Mouse (Mus musculus) kidney, postnatal 4 days (tissue): Measurements from ENCODE around the gene Trappc11.

Source experiments
- DNase-seq, 2 experiments: peaks; one replicate each; pipeline ENCODE4 v3.0.0; 2021; ENCODE audit warnings: mixed read lengths in 2 of 2

Gene Trappc11

GRCm38 (mm10) chr8:47533344-47534125 is at the start of gene Trappc11, which contains the start of gene Rwdd4a:
Trappc11 (minus strand) TSS chr8:47533470.
Rwdd4a (plus strand) TSS chr8:47533664.
- peak; percentile 96 to 97 for DNase-seq

GRCm38 (mm10) chr8:47581454-47581853 is 48.2 kb upstream of the Trappc11 start:
- no peak for DNase-seq

- no peak for DNase-seq
These were observed 40.2 kb upstream of the Trappc11 start for GRCm38 (mm10) chr8:47573482-47573881.

DNA sequence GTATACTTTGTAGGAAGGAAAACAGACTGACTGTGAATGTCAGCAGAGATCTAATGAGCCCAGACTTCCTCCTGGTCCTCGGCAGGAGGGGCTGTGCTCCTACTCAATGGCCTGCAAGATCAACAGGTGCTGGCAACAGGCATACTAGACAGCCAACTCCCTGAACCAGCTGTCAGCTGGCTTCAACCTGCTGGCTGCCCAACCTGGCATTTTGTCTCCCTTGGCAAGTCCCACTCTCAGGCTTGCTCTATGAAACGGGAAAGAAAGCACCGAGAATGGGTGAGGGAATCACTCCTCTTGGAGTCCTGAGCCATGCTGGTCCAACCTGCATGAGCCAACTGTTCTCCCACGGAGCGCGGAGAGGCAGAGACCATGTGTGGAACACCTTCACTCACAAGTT is 36.9 kb upstream of the Trappc11 start:
- DNase-seq, result no peak

DNA sequence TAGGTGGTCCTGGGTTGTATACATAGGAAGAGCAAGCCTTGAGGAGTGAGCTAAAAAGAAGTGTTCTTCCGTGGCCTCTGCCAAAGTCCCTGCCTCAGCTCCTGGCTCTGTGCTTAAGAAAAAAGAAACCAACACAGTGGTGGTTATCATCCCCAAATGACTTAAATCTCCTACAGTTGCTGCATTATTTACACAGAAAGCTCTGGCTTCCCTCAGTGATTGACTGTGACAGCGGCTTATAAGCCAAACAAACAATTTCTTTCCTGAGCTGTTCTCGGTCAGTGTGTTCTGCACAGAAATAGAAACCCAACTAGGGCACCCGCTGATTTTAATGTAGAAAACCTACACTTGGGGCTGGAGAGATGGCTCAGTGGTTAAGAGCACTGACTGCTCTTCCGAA is 34.8 kb upstream of the Trappc11 start:
- no peak for DNase-seq

DNA sequence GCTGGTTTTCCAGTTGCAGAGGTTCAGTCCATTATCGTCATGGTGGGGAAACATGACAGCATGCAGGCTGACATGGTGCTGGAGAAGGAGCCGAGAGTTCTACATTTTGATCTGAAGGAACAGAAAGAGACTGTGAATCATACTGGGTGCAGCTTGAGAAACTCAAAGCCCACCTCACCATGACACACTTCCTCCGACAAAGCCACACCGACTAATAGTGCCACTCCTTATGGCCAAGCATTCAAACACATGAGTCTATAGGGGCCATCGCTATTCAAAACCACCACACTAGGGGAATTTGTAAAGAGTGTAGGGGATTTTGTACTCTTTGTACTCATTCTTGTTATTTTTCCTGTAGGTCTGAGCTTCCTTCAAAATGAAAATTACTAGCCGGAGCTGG is 33.3 kb upstream of the Trappc11 start:
- no peak for DNase-seq

GRCm38 (mm10) chr8:47560801-47561200 is 27.5 kb upstream of the Trappc11 start:
- DNase-seq, result no peak

GRCm38 (mm10) chr8:47558274-47558673 is 25.0 kb upstream of the Trappc11 start:
- no peak for DNase-seq

DNA sequence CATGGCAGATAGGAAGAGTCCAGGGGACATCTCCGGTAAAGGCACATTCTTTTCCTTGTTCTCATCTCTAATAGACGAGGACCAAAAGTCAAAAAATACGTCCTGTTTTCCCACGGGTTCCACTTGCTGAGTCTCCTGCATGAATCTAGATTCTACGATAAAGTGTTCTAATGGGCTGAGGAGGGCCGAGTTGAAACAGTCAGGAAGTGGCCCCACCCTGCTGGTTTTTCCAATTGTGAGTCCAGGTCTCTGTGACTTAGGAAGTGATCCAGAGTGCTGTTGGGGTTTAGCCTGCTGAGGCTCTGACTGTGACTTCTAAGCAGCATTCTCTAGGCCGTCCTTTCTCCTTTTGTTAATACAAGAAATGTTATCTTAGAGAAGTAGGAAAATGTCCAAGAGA is 23.2 kb upstream of the Trappc11 start:
- DNase-seq, result no peak

- DNase-seq, result peak in 1 of 2 experiments; percentile 14
These were observed 20.3 kb upstream of the Trappc11 start for GRCm38 (mm10) chr8:47553613-47554012.

DNA sequence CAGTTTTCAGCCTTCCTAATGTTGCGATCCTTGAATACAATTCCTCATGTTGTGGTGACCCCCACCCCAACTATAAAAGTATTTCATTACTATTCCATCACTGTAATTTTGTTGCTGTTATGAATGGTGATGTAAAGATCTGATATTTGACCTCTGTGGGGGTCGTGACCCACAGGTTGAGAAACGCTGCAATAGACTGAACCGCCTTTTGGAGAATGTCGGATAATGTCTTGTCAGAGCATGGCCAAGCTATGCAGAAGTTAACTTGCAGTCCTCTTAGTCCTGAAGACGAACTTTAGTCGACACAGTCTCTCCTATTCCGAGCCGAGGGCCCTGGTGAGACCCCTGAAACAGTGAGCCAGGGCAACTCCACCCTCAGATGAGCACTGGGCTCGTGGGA is 13.8 kb upstream of the Trappc11 start:
- DNase-seq, result no peak

DNA sequence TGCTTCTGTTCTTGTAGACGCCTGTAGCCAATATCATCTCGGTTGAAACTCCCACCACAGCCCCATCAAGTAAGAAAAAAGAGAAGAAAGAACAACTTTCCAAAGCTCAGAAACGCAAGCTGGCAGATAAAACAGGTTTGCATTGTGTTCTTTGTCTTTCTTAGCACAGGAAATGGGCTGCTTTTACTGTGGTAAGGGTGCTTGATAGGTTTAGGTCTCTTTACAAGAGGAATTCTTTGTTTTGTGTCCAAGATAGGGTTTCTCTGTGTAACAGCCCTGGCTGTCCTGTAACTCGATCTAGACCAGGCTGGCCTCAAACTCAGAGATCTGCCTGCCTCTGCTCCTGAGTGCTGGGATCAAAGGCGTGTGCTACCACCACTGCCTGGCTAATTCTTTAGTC is 10.8 kb upstream of the Trappc11 start:
- DNase-seq, result no peak

- no peak for DNase-seq
These were observed 9.5 kb upstream of the Trappc11 start for GRCm38 (mm10) chr8:47542746-47543145.

GRCm38 (mm10) chr8:47538323-47538722 is 5.1 kb upstream of the Trappc11 start:
- peak; percentile 11 to 14 for DNase-seq

DNA sequence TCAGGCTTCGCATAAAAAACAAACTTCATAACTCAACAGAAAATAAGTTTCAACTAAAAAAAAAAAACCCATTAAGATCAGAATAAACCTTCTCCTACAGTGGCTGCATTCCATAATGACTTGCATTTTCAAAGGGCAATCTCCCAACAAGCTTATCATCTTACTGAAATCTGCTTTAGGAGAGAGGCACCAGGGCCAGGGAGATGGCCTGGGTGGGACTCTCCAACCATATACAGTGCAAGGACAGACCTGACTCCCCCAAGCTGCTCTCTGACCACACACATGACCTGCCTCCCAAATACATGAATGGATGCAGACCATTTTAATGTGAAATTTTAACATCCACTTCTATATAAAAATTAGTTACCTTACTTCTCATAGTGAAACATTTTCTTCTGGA is 5.2 kb downstream of the Trappc11 start:
- no peak for DNase-seq

DNA sequence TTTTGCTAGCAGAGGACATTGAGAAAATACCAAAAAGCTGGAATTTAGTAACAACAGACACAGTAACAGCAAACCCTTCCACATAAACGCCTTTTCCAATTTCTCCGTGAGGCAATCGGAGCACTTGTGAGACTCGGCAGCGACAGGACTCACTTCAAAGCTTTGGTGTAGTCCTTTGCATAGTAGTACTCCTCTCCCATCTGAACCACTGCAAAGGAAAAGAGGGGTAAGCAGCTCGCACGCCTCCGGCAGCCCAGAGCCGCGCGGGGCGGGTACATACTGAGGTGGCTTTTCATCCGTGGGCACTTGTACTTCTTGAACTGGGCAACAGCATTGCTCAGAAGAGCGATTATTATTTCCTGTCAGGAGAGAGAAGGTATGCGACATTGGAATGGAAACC is 19.7 kb downstream of the Trappc11 start:
- DNase-seq, result no peak

DNA sequence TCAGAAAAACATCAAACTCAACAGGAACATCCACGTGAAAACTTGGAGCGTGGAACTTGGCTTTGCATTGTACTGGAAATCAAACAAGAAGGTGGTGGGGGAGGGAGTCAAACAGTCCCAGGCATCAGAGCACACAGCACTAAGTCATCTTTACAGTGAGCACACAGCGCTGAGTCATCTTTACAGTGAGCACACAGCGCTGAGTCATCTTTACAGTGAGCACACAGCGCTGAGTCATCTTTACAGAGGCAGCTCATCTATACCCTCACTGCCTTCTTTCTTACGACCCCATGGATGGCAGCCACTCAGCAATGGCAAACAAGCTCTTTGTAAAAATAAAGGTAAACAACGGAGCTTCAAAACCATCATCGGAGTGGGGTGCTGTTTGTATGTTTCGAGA is 22.3 kb downstream of the Trappc11 start:
- no peak for DNase-seq

GRCm38 (mm10) chr8:47505431-47505830 is 27.8 kb downstream of the Trappc11 start:
- DNase-seq, result no peak

DNA sequence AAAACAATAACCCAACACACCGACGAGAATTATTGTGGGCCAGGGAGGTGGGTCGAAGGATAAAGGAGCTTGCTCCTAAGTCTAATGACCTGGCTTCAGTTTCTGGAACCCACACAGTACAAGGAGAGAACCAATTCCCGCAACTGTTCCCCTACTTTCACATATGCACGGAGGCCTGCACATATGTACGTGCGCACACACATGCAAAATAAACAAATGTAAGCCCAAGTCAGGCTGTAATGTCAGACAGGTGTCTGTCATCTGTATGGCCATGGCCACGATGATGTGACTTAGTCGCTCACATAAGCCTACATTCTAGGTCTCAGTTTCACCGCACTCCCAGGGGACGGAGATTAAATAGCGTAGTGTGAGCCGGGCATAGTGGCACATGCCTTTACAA is 30.7 kb downstream of the Trappc11 start:
- DNase-seq, result no peak

DNA sequence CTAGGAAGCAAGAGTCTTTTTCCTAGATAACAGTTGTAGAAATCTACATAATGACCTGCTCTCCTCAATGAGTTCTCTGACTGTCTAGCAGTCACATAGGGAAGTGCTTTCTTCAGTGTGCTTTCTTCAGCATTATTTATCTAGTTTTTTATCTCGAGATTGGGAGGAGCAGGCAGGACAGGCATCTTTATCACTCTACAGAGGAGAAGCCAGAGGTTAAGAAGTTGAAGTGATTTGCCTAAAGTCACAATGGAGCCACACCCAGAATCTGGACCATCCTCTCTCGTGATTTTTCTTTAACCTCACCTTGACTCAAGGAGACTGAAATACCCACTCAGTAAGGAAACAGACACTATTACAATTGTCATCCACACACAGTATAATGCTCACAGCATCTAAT is 31.3 kb downstream of the Trappc11 start:
- DNase-seq, result no peak

- no peak for DNase-seq
These were observed 37.8 kb downstream of the Trappc11 start for GRCm38 (mm10) chr8:47495428-47495827.

DNA sequence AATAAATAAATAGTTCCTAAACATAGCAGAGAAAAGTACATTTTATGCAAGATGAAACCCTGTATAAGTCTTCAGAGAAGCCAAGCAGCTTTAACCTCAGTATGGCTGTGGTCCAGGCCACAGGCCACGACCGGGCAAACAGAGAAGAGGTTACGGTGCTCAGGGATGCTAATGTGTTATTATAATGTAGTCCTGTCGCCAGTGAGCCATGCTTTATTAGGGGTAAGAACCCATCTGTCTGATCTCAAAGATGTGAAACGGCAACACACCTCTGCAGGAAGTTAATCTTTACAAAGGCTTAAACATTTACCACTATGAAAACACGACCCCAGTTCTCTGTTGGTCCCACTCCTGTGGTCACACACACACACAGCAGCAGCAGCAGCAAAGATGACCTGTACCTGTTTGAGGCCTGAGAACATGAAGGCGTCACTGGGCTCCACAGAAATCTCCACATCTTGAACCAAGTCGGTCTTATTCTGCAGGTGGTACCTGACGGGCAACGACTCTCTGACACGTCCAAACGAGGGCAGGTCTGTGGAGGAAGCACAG is 38.6 kb downstream of the Trappc11 start:
- peak in 1 of 2 experiments; percentile 12 for DNase-seq

DNA sequence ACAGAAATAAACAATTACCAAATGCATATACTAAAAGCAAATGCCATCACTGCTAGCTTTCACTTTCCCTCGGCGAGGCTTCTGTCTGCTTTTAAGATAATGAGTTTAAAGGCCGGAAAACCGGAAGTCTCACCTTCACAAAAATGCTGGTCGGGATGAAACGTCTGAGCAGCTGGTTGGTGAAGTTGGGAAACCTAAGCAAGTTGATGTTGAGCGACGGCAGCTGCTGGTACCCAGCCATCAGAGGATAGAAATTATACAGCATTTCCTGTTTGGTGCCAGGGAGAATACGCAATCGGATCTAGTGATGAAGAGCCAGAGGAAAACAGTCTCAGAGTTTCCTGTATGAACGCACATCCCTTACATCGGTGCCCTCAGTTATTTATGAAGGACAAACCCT is 40.2 kb downstream of the Trappc11 start:
- DNase-seq, result no peak

DNA sequence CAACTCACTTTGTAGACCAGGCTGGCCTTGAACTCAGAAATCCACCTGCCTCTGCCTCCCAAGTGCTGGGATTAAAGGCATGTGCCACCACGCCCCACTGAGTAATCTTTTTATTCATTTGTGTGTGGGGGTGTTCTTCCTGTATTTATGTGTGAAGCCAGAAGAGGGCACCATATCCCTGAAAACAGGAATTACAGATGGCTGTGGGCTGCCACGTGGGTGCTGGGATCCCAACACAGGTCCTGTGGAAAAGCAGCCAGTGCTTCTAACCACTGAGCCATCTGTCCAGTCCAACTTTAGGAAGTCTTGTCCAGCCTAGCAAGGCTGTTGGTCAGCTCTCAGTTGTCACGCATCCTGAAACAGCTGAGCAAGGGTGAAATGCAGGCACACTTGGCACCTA is 46.0 kb downstream of the Trappc11 start:
- no peak for DNase-seq
